Mouse (Mus musculus): Measurements from ENCODE around the gene 9330182L06Rik. TPM values are rescaled to one million over a fixed set of nuclear protein-coding genes. Genes with fewer than 3 reads are reported as not detected.

The 9330182L06Rik gene
- polyA plus RNA-seq, 1 experiment from 2014 or later = 0.26 TPM

MicroRNAs within 50 kb of the gene (microRNA counts, 519-probe panel; counts per million panel counts)
- microRNA mmu-miR-879 = 2,214 counts per million, percentile 39 among the panel's probes with 10 or more counts

Small RNA genes within 50 kb of the gene (microRNA-seq; reads per million reads assigned to microRNA genes)
- 1.5 reads per million for gene Mir879

Other genes starting within 250 kb of the 9330182L06Rik start
- 5.0 and 6.9 TPM in 2 replicates for gene Tmem243, start 165.4 kb upstream of the 9330182L06Rik start, polyA plus RNA-seq (2015; fragmentation: Nextera tagmentation; extraction: Ambion mirVana)
- gene Dmtf1, start 104.3 kb upstream of the 9330182L06Rik start, polyA plus RNA-seq (2015; fragmentation: Nextera tagmentation; extraction: Ambion mirVana) = 10.2 and 11.1 TPM in 2 replicates

All from liver, embryonic 16.5 days (tissue).